Comparison of ENCODE assay signal across 16 mouse cellular contexts in the genomic region with DNA sequence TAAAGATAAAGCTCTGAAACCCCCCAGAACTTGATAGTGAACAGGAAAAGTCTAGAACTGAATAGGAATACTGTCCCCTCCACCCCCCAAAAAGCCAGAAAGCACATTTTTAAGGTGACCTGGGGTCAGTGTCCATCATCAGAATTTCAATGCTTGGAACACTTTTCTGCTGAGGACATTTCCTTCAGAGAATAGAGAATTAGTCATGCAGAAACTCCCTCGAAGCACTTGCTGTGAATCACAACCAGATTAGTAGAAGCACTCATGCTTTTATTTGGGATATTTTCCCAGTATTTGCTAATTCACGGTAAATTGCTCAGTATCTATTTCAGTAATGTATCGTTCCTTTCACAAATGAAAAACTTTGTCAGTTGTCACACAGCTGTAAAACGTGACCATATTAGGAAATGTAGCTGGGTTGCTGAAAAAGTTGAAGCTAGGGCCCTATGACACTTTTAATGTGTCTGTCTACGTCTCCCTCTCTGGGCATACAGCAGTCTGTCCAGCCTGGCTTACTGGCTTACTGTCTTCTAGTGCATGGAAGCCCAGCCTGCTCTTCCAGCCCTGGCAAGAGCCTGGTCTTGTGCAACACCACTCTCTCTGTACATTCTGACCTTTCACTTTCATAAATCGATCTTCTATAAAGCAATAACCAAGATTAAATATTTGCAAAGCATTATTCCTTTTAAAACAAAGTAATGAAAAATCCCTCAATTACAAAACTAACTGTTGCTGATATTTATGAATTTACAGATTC.
A peak's percentile ranks its signal among the peaks of the same experiment; 100 is the strongest.
DNase-seq lines count a peak whose midpoint lies in the region; ATAC-seq and TF ChIP-seq lines count a peak whose summit lies in the region.
"Had no signal": no experiment of that assay in that cellular context is flagged by ENCODE, and none has a peak within 500 bp of the region (broad histone marks: within the 10 kb centered on the region; RNA-seq: fewer than 3 reads in every experiment).

No protein-coding gene starts in this region.

- no peak for TF ChIP-seq POLR2A in kidney, adult 2 months (IDR thresholded peaks at IDR 0.05; ENCODE audit: low read depth, low read length)

- no peaks in the 10 kb centered on the region for H3K9me3 ChIP-seq in stomach, embryonic 14.5 days (ENCODE audit: control insufficient read depth, low read depth, low read length)
- H3K9me3 ChIP-seq in stomach, postnatal 0 days (ENCODE audit: control insufficient read depth, low read length), result no peaks in the 10 kb centered on the region
- H3K9me3 ChIP-seq: hindbrain, embryonic 12.5 days; kidney, embryonic 15.5 days; limb, embryonic 15.5 days; midbrain, embryonic 12.5 days; neural tube, embryonic 13.5 days; stomach, embryonic 15.5 days had no signal

- no peaks in the 10 kb centered on the region for H3K36me3 ChIP-seq in kidney, adult 2 months (ENCODE audit: control insufficient read depth, insufficient read depth, low read length)
- H3K36me3 ChIP-seq in stomach, embryonic 14.5 days (ENCODE audit: control insufficient read depth, insufficient read depth, low read length), result no peaks in the 10 kb centered on the region
- H3K36me3 ChIP-seq in stomach, postnatal 0 days (ENCODE audit: control insufficient read depth, insufficient read depth, low read length), result no peaks in the 10 kb centered on the region
- H3K36me3 ChIP-seq: hindbrain, embryonic 12.5 days; kidney, embryonic 15.5 days; limb, embryonic 15.5 days; midbrain, embryonic 12.5 days; neural tube, embryonic 13.5 days; stomach, embryonic 15.5 days had no signal

- TF ChIP-seq CTCF in kidney, adult 2 months (conservative IDR thresholded peaks at IDR 0.05; ENCODE audit: insufficient read depth, insufficient read length, low read depth, low read length), result no peak
- no peak for TF ChIP-seq CTCF in stomach, postnatal 0 days (IDR thresholded peaks at IDR 0.05; ENCODE audit: low read depth)

- H3K4me1 ChIP-seq in kidney, adult 2 months (ENCODE audit: control insufficient read depth, insufficient read depth, low read length), result 0 out of 2 replicates have a peak, but pooled peaks cover 4% of the 10 kb centered on the region
- no peaks in the 10 kb centered on the region for H3K4me1 ChIP-seq in stomach, embryonic 14.5 days (ENCODE audit: control insufficient read depth, insufficient read depth, low read length)
- H3K4me1 ChIP-seq in stomach, postnatal 0 days (replicated peaks; ENCODE audit: control insufficient read depth, insufficient read depth), result no peaks in the 10 kb centered on the region
- H3K4me1 ChIP-seq: stomach, embryonic 15.5 days had no signal

- TF ChIP-seq EP300 in stomach, postnatal 0 days (optimal IDR thresholded peaks at IDR 0.05), result no peak

- no peaks in the 10 kb centered on the region for H3K27me3 ChIP-seq in kidney, adult 2 months (replicated peaks; ENCODE audit: control insufficient read depth, insufficient read depth, low read length)
- H3K27me3 ChIP-seq in stomach, embryonic 14.5 days (ENCODE audit: control insufficient read depth, insufficient read depth, low read length), result no peaks in the 10 kb centered on the region
- H3K27me3 ChIP-seq in stomach, postnatal 0 days (ENCODE audit: control insufficient read depth, insufficient read depth, low read length), result no peaks in the 10 kb centered on the region
- H3K27me3 ChIP-seq: hindbrain, embryonic 12.5 days; kidney, embryonic 15.5 days; limb, embryonic 15.5 days; midbrain, embryonic 12.5 days; neural tube, embryonic 13.5 days; stomach, embryonic 15.5 days had no signal

- no peak overlapping the region for H3K27ac ChIP-seq in kidney, adult 2 months (ENCODE audit: insufficient read depth, low read depth, low read length)
- peak overlapping the region; percentile 45; the same call in 1 of the 2 replicates for H3K27ac ChIP-seq in stomach, embryonic 14.5 days (ENCODE audit: low read length)
- H3K27ac ChIP-seq in stomach, postnatal 0 days (replicated peaks), result no peak overlapping the region; the same call in 1 of the 2 replicates
- H3K27ac ChIP-seq: hindbrain, embryonic 12.5 days; kidney, embryonic 15.5 days; limb, embryonic 15.5 days; midbrain, embryonic 12.5 days; neural tube, embryonic 13.5 days had no signal

- no peak for ATAC-seq in stomach, embryonic 14.5 days (ENCODE audit: insufficient number of reproducible peaks, insufficient read depth, low FRiP score, low read depth)
- no peak for ATAC-seq in stomach, postnatal 0 days (ENCODE audit: low FRiP score, low TSS enrichment)

- H3K9ac ChIP-seq in stomach, embryonic 14.5 days (replicated peaks; ENCODE audit: low read depth, low read length), result no peak overlapping the region
- no peak overlapping the region for H3K9ac ChIP-seq in stomach, postnatal 0 days (ENCODE audit: low read length)
- H3K9ac ChIP-seq: hindbrain, embryonic 12.5 days; kidney, embryonic 15.5 days; limb, embryonic 15.5 days; midbrain, embryonic 12.5 days; neural tube, embryonic 13.5 days; stomach, embryonic 15.5 days had no signal

- no peak overlapping the region for H3K4me2 ChIP-seq in stomach, embryonic 14.5 days (replicated peaks; ENCODE audit: low read depth, low read length)
- H3K4me2 ChIP-seq in stomach, postnatal 0 days (replicated peaks; ENCODE audit: low read depth), result no peak overlapping the region
- H3K4me2 ChIP-seq: hindbrain, embryonic 12.5 days; kidney, embryonic 15.5 days; limb, embryonic 15.5 days; midbrain, embryonic 12.5 days; neural tube, embryonic 13.5 days; stomach, embryonic 15.5 days had no signal

- no peak overlapping the region for H3K4me3 ChIP-seq in kidney, adult 2 months (ENCODE audit: insufficient read depth, low read depth, low read length)
- H3K4me3 ChIP-seq in stomach, embryonic 14.5 days (ENCODE audit: low read depth, low read length), result no peak overlapping the region
- H3K4me3 ChIP-seq in stomach, postnatal 0 days (ENCODE audit: low read depth, low read length), result no peak overlapping the region
- H3K4me3 ChIP-seq: hindbrain, embryonic 12.5 days; kidney, embryonic 15.5 days; limb, embryonic 15.5 days; midbrain, embryonic 12.5 days; neural tube, embryonic 13.5 days; stomach, embryonic 15.5 days had no signal

- 42% methylated on average over 6 of the region's 6 CpGs for WGBS in kidney, adult 2 months
- 48% methylated on average over 6 of the region's 6 CpGs for WGBS in stomach, embryonic 14.5 days
- whole genome bisulfite sequencing in stomach, postnatal 0 days, result 33% methylated on average over 6 of the region's 6 CpGs

- peak; percentile 67 for DNase-seq in embryo, embryonic 10.5 days (ENCODE audit: low spot score)
- no peak for DNase-seq in embryo, embryonic 10 days (ENCODE audit: low spot score)
- peak; percentile 50 for DNase-seq in kidney, adult 2 months
- no peak for DNase-seq in kidney, postnatal 10 days
- DNase-seq in stomach, postnatal 0 days (ENCODE audit: low spot score), result no peak
- DNase-seq in layer of hippocampus, adult 9-11 months, result no peak
- DNase-seq in c-Kit-positive CD71-positive TER-119-positive erythroid progenitor cells, embryonic 14.5 days (ENCODE audit: low spot score), result no peak
- DNase-seq: adrenal gland, adult 8-10 months; cerebellum, adult 11 months had no signal

Comparison
In these comparisons a context has a peak if more than half of its experiments do, and no peak if none do; other contexts are left out.
1. DNase-seq: peak in embryo, embryonic 10.5 days (single experiment) and kidney, adult 2 months (single experiment); none in embryo, embryonic 10 days (single experiment), kidney, postnatal 10 days (single experiment), stomach, postnatal 0 days (single experiment), layer of hippocampus, adult 9-11 months (single experiment) and c-Kit-positive CD71-positive TER-119-positive erythroid progenitor cells, embryonic 14.5 days (single experiment).